Mouse (Mus musculus) hindlimb bud, embryonic 11.5 days (tissue): ENCODE results near the gene Pknox1.
"Not testable (repeated sequence)": the region's sequence is repeated elsewhere in the genome, so short reads cannot be mapped to it uniquely, and the experiment has no call there.

Experiments used
- DNase-seq: peaks from one replicate; pipeline ENCODE4 v3.0.0-alpha.2; 2012; ENCODE audit warnings: low read depth, low spot score; ENCODE audit errors: extremely low spot score

Pknox1 gene

GRCm38 (mm10) chr17:31564015-31564857 lies at the start of gene Pknox1:
Gene Pknox1, plus strand, starts transcription at chr17:31564734.
- DNase-seq = peak; percentile 100

GRCm38 (mm10) chr17:31519344-31519945 lies 45.1 kb upstream of the Pknox1 start:
- DNase-seq = no peak

GRCm38 (mm10) chr17:31519946-31520838 lies 44.3 kb upstream of the Pknox1 start, which contains the start of the genes Wdr4 and Ndufv3:
Gene Wdr4, minus strand, starts transcription at chr17:31519980.
Gene Ndufv3, plus strand, starts transcription at chr17:31520115.
- DNase-seq = peak; percentile 98

- DNase-seq = no peak
Observed at GRCm38 (mm10) chr17:31520895-31521294, 43.6 kb upstream of the Pknox1 start.

GRCm38 (mm10) chr17:31521948-31522347 lies 42.6 kb upstream of the Pknox1 start:
- no peak for DNase-seq

GRCm38 (mm10) chr17:31525114-31525513 lies 39.4 kb upstream of the Pknox1 start:
- no peak for DNase-seq

- no peak for DNase-seq
Observed at GRCm38 (mm10) chr17:31525816-31526215, 38.7 kb upstream of the Pknox1 start.

- no peak for DNase-seq
Observed at GRCm38 (mm10) chr17:31529314-31529713, 35.2 kb upstream of the Pknox1 start.

- DNase-seq = no peak
Observed at GRCm38 (mm10) chr17:31531441-31532158, 32.9 kb upstream of the Pknox1 start.

- DNase-seq = not testable (repeated sequence)
Observed at GRCm38 (mm10) chr17:31532331-31532730, 32.2 kb upstream of the Pknox1 start.

GRCm38 (mm10) chr17:31535358-31535757 lies 29.2 kb upstream of the Pknox1 start:
- DNase-seq = no peak

- DNase-seq = no peak
Observed at GRCm38 (mm10) chr17:31535871-31536629, 28.5 kb upstream of the Pknox1 start.

- no peak for DNase-seq
Observed at GRCm38 (mm10) chr17:31540101-31540500, 24.4 kb upstream of the Pknox1 start.

GRCm38 (mm10) chr17:31540809-31541459 lies 23.6 kb upstream of the Pknox1 start:
- no peak for DNase-seq

GRCm38 (mm10) chr17:31541460-31541831 lies 23.1 kb upstream of the Pknox1 start:
- no peak for DNase-seq

GRCm38 (mm10) chr17:31543574-31543973 lies 21.0 kb upstream of the Pknox1 start:
- DNase-seq = no peak

GRCm38 (mm10) chr17:31546444-31547196 lies 17.9 kb upstream of the Pknox1 start:
- no peak for DNase-seq

- no peak for DNase-seq
Observed at GRCm38 (mm10) chr17:31547974-31548373, 16.6 kb upstream of the Pknox1 start.

- DNase-seq = no peak
Observed at GRCm38 (mm10) chr17:31549389-31549788, 15.1 kb upstream of the Pknox1 start.
